In genomic region chr11:40927168-40927567, GRCm38 (mm10) we compare ENCODE assay signal across 8 mouse cellular contexts.
DNase-seq lines count a peak whose midpoint lies in the region; ATAC-seq and TF ChIP-seq lines count a peak whose summit lies in the region.

No protein-coding gene starts in this region.

- WGBS in embryonic facial prominence, embryonic 10.5 days, result 4% methylated on average over 12 of the region's 12 CpGs
- 2% methylated on average over 12 of the region's 12 CpGs for WGBS in liver, postnatal 0 days (ENCODE audit: insufficient replicate concordance)

- H3K4me1 ChIP-seq in embryonic facial prominence, embryonic 10.5 days, result no peaks in the 10 kb centered on the region
- H3K4me1 ChIP-seq in liver, postnatal 0 days (ENCODE audit: insufficient read depth), result no peaks in the 10 kb centered on the region

- H3K4me3 ChIP-seq in C2C12 (ENCODE audit: insufficient read depth, poor library complexity, severe bottlenecking), result no peak overlapping the region
- H3K4me3 ChIP-seq in embryonic facial prominence, embryonic 10.5 days, result peak overlapping the region; percentile 44
- peak overlapping the region; percentile 23; the same call in 1 of the 2 replicates for H3K4me3 ChIP-seq in liver, postnatal 0 days (ENCODE audit: low read depth, low read length)

- no peak for ATAC-seq in liver, postnatal 0 days

- peak overlapping the region; percentile 59 for H3K4me2 ChIP-seq in liver, postnatal 0 days (ENCODE audit: low read depth, low read length)

- H3K27ac ChIP-seq in embryonic facial prominence, embryonic 10.5 days (replicated peaks), result no peak overlapping the region
- H3K27ac ChIP-seq in liver, postnatal 0 days (ENCODE audit: low read depth), result no peak overlapping the region

- TF ChIP-seq CTCF in C2C12 (IDR thresholded peaks at IDR 0.05; ENCODE audit: control insufficient read depth, insufficient read depth, insufficient read length), result no peak
- TF ChIP-seq CTCF in liver, postnatal 0 days (IDR thresholded peaks at IDR 0.05; ENCODE audit: low read depth), result peak; percentile 66

- H3K79me3 ChIP-seq in C2C12 (ENCODE audit: low read depth), result no peaks in the 10 kb centered on the region

- peak overlapping the region; percentile 6 for H3ac ChIP-seq in C2C12 (ENCODE audit: control insufficient read depth, insufficient read length, low read depth)

- intact Hi-C loops in heart, postnatal 14 days (cut with DNase I), result loop anchor here (2.0 to 5.0 kb wide), 2 partner anchors 1140 to 1496 kb away; no protein-coding TSS in a partner anchor

- H3K27me3 ChIP-seq in C2C12 (ENCODE audit: control insufficient read depth, insufficient read depth, insufficient read length), result no peaks in the 10 kb centered on the region
- H3K27me3 ChIP-seq in embryonic facial prominence, embryonic 10.5 days (replicated peaks; ENCODE audit: low read depth, poor library complexity, severe bottlenecking), result no peaks in the 10 kb centered on the region
- no peaks in the 10 kb centered on the region for H3K27me3 ChIP-seq in liver, postnatal 0 days (ENCODE audit: insufficient read depth, low read length)

- no peak for TF ChIP-seq EP300 in liver, postnatal 0 days (IDR thresholded peaks at IDR 0.05; ENCODE audit: low read depth)

- no peaks in the 10 kb centered on the region for H3K79me2 ChIP-seq in C2C12 (ENCODE audit: control insufficient read depth, insufficient read depth)

- H3K9me3 ChIP-seq in embryonic facial prominence, embryonic 10.5 days, result no peaks in the 10 kb centered on the region
- no peaks in the 10 kb centered on the region for H3K9me3 ChIP-seq in liver, postnatal 0 days (ENCODE audit: low read length)

- no peak overlapping the region for H3K9ac ChIP-seq in liver, postnatal 0 days (replicated peaks)

- H3K36me3 ChIP-seq in C2C12 (ENCODE audit: control insufficient read depth, insufficient read depth), result no peaks in the 10 kb centered on the region
- H3K36me3 ChIP-seq in embryonic facial prominence, embryonic 10.5 days (replicated peaks), result no peaks in the 10 kb centered on the region
- no peaks in the 10 kb centered on the region for H3K36me3 ChIP-seq in liver, postnatal 0 days (replicated peaks; ENCODE audit: insufficient read depth, low read length)

- peak; percentile 24 to 35 for DNase-seq in adrenal gland, adult 18-20 months (ENCODE audit: low spot score in 2 of 2)
- peak; percentile 66 for DNase-seq in embryonic facial prominence, embryonic 10.5 days (ENCODE audit: low spot score)
- DNase-seq in heart, postnatal 14 days, result peak; percentile 45 to 52
- DNase-seq in layer of hippocampus, adult 18-20 months (ENCODE audit: low spot score in 2 of 2), result peak; percentile 70 to 87
- DNase-seq in liver, postnatal 0 days, result peak; percentile 20
- DNase-seq in right cerebral cortex, adult 2 months (ENCODE audit: low spot score in 2 of 2), result peak; percentile 78 to 82
- no peak for DNase-seq in B cell, adult 2 months

TF ChIP-seq in C2C12, 6 proteins besides CTCF, POLR2A, EP300 and RAD21:
- TF ChIP-seq CEBPB (IDR thresholded peaks at IDR 0.05; ENCODE audit: low read depth) (no peak), MAX (IDR thresholded peaks at IDR 0.05) (no peak)

Comparison
In these comparisons a context has a peak if more than half of its experiments do, and no peak if none do; other contexts are left out.
1. DNase-seq: peak in adrenal gland, adult 18-20 months (2 of 2), embryonic facial prominence, embryonic 10.5 days (single experiment), heart, postnatal 14 days (2 of 2), layer of hippocampus, adult 18-20 months (2 of 2), liver, postnatal 0 days (single experiment) and right cerebral cortex, adult 2 months (2 of 2); none in B cell, adult 2 months (0 of 2).